Mouse (Mus musculus) liver, adult (tissue): ENCODE measurements around the gene Nrn1.

Source experiments
- GATA4 ChIP-seq: IDR thresholded peaks from 2 replicates; pipeline ENCODE4 v1.6.1; 2014; ENCODE audit warnings: mild to moderate bottlenecking, low read length; ENCODE audit not compliant: insufficient replicate concordance

Nrn1 gene

GRCm38 (mm10) chr13:36727779-36728470 is 7.0 kb downstream of the Nrn1 start:
- no peak for TF ChIP-seq GATA4

- TF ChIP-seq GATA4, result no peak
Observed at GRCm38 (mm10) chr13:36726951-36727778, 7.8 kb downstream of the Nrn1 start.

GRCm38 (mm10) chr13:36726551-36726950 is 8.4 kb downstream of the Nrn1 start:
- TF ChIP-seq GATA4, result no peak

- TF ChIP-seq GATA4, result no peak
Observed at GRCm38 (mm10) chr13:36725881-36726280, 9.1 kb downstream of the Nrn1 start.

- no peak for TF ChIP-seq GATA4
Observed at GRCm38 (mm10) chr13:36724533-36725470, 10.1 kb downstream of the Nrn1 start.

- TF ChIP-seq GATA4, result no peak
Observed at GRCm38 (mm10) chr13:36723726-36724300, 11.1 kb downstream of the Nrn1 start.

GRCm38 (mm10) chr13:36722309-36722708 is 12.6 kb downstream of the Nrn1 start:
- no peak for TF ChIP-seq GATA4

GRCm38 (mm10) chr13:36720297-36721017 is 14.5 kb downstream of the Nrn1 start:
- TF ChIP-seq GATA4, result no peak

GRCm38 (mm10) chr13:36717376-36717775 is 17.6 kb downstream of the Nrn1 start:
- no peak for TF ChIP-seq GATA4

GRCm38 (mm10) chr13:36716708-36717107 is 18.2 kb downstream of the Nrn1 start:
- TF ChIP-seq GATA4, result no peak

GRCm38 (mm10) chr13:36714101-36714500 is 20.8 kb downstream of the Nrn1 start:
- TF ChIP-seq GATA4, result no peak

GRCm38 (mm10) chr13:36707088-36707690 is 27.7 kb downstream of the Nrn1 start:
- TF ChIP-seq GATA4, result no peak

- TF ChIP-seq GATA4, result no peak
Observed at GRCm38 (mm10) chr13:36696351-36696771, 38.6 kb downstream of the Nrn1 start.
